Mouse (Mus musculus): ENCODE data around the gene Slx4. TPM values are rescaled to one million over a fixed set of nuclear protein-coding genes. Genes with fewer than 3 reads are reported as not detected.
"Not testable (repeated sequence)": the region's sequence is repeated elsewhere in the genome, so short reads cannot be mapped to it uniquely, and the experiment has no call there.

The Slx4 gene
- polyA plus RNA-seq, 1 experiment: 16.1 TPM

- Histone ChIP-seq H3K36me3 (ENCODE audit: control insufficient read depth, insufficient read depth) (no peaks in the 10 kb centered on the region), H3K79me3 (ENCODE audit: low read depth) (no peaks in the 10 kb centered on the region), H3K27me3 (ENCODE audit: control insufficient read depth, insufficient read depth, insufficient read length) (no peaks in the 10 kb centered on the region), H3K79me2 (ENCODE audit: control insufficient read depth, insufficient read depth) (no peaks in the 10 kb centered on the region), H3K4me3 (ENCODE audit: insufficient read depth, poor library complexity, severe bottlenecking) (no peak overlapping the region), H3ac (ENCODE audit: control insufficient read depth, insufficient read length, low read depth) (no peak overlapping the region)
- TF ChIP-seq CTCF (IDR thresholded peaks at IDR 0.05; ENCODE audit: control insufficient read depth, insufficient read depth, insufficient read length): no peak
- TF ChIP-seq MYOD1 (IDR thresholded peaks at IDR 0.05; ENCODE audit: control insufficient read depth, insufficient read length, low read depth): no peak
- TF ChIP-seq CEBPB (IDR thresholded peaks at IDR 0.05; ENCODE audit: low read depth): no peak
- no peak for TF ChIP-seq MAX (IDR thresholded peaks at IDR 0.05)
- TF ChIP-seq MYOG (IDR thresholded peaks at IDR 0.05; ENCODE audit: control insufficient read depth, extremely low read depth, insufficient read length): no peak
- no peak for TF ChIP-seq FOSL1 (IDR thresholded peaks at IDR 0.05; ENCODE audit: insufficient read depth, low read length, poor library complexity, severe bottlenecking)
- no peak for TF ChIP-seq USF1 (IDR thresholded peaks at IDR 0.05; ENCODE audit: low read depth)
These were observed 23.1 kb upstream of the Slx4 start for GRCm38 (mm10) chr16:4026672-4027071.

DNA sequence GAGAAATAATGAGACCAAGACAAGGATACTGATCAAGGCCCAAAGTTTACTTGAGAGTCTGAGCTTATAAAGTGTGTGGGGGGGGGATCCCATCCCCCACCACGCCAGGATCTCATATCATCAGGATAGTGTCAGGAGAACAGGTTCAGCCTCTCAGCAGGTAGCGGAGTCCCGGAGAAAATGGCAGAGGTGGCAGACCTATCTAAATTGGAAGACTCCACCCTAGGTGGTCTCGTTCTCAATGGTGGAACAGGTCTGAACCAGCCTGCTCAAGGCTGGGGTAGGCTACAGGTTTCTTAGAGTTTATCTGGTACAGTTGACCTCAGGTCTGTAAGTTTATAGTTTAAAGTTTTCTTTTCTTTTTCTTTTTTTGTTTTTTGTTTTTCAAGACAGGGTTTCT is 19.1 kb upstream of the Slx4 start:
- no peak overlapping the region for H3K4me3 ChIP-seq (ENCODE audit: insufficient read depth, poor library complexity, severe bottlenecking)
- no peak overlapping the region for H3ac ChIP-seq (ENCODE audit: control insufficient read depth, insufficient read length, low read depth)
- no peaks in the 10 kb centered on the region for H3K27me3 ChIP-seq (ENCODE audit: control insufficient read depth, insufficient read depth, insufficient read length)
- no peaks in the 10 kb centered on the region for H3K79me3 ChIP-seq (ENCODE audit: low read depth)
- H3K79me2 ChIP-seq (ENCODE audit: control insufficient read depth, insufficient read depth): no peaks in the 10 kb centered on the region
- TF ChIP-seq USF1 (IDR thresholded peaks at IDR 0.05; ENCODE audit: low read depth): no peak
- TF ChIP-seq CTCF (IDR thresholded peaks at IDR 0.05; ENCODE audit: control insufficient read depth, insufficient read depth, insufficient read length): no peak
- no peak for TF ChIP-seq MAX (IDR thresholded peaks at IDR 0.05)
- TF ChIP-seq MYOD1 (IDR thresholded peaks at IDR 0.05; ENCODE audit: control insufficient read depth, insufficient read length, low read depth): no peak
- no peak for TF ChIP-seq MYOG (IDR thresholded peaks at IDR 0.05; ENCODE audit: control insufficient read depth, extremely low read depth, insufficient read length)
- TF ChIP-seq FOSL1 (IDR thresholded peaks at IDR 0.05; ENCODE audit: insufficient read depth, low read length, poor library complexity, severe bottlenecking): no peak
- no peak for TF ChIP-seq CEBPB (IDR thresholded peaks at IDR 0.05; ENCODE audit: low read depth)
- H3K36me3 ChIP-seq (ENCODE audit: control insufficient read depth, insufficient read depth): no peaks in the 10 kb centered on the region

DNA sequence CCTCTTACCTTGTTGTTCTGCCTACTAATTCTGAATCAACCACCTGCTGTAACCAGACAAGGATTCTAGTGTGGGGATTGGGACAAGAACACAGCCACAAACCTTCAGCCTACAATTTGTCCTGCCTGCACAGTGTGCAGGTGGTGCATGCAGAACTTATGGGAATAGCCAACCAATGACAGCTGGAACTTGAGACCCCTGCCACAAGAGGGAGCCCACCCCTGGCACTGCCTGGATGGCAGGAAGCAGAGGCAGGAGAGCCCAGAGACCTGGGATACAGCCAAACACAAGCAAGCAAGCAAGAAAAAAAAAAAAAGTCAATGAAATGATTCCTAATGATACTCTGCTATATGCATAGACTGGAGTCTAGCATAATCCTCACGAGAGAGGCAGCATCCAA is 17.7 kb upstream of the Slx4 start:
- Histone ChIP-seq H3K79me3 (ENCODE audit: low read depth) (no peaks in the 10 kb centered on the region), H3K4me3 (ENCODE audit: insufficient read depth, poor library complexity, severe bottlenecking) (no peak overlapping the region), H3K27me3 (ENCODE audit: control insufficient read depth, insufficient read depth, insufficient read length) (no peaks in the 10 kb centered on the region), H3K79me2 (ENCODE audit: control insufficient read depth, insufficient read depth) (no peaks in the 10 kb centered on the region), H3ac (ENCODE audit: control insufficient read depth, insufficient read length, low read depth) (no peak overlapping the region), H3K36me3 (ENCODE audit: control insufficient read depth, insufficient read depth) (no peaks in the 10 kb centered on the region)
- no peak for TF ChIP-seq USF1 (IDR thresholded peaks at IDR 0.05; ENCODE audit: low read depth)
- TF ChIP-seq MAX (IDR thresholded peaks at IDR 0.05): no peak
- no peak for TF ChIP-seq MYOD1 (IDR thresholded peaks at IDR 0.05; ENCODE audit: control insufficient read depth, insufficient read length, low read depth)
- TF ChIP-seq CEBPB (IDR thresholded peaks at IDR 0.05; ENCODE audit: low read depth): no peak
- TF ChIP-seq FOSL1 (IDR thresholded peaks at IDR 0.05; ENCODE audit: insufficient read depth, low read length, poor library complexity, severe bottlenecking): no peak
- TF ChIP-seq MYOG (IDR thresholded peaks at IDR 0.05; ENCODE audit: control insufficient read depth, extremely low read depth, insufficient read length): no peak
- TF ChIP-seq CTCF (IDR thresholded peaks at IDR 0.05; ENCODE audit: control insufficient read depth, insufficient read depth, insufficient read length): no peak

DNA sequence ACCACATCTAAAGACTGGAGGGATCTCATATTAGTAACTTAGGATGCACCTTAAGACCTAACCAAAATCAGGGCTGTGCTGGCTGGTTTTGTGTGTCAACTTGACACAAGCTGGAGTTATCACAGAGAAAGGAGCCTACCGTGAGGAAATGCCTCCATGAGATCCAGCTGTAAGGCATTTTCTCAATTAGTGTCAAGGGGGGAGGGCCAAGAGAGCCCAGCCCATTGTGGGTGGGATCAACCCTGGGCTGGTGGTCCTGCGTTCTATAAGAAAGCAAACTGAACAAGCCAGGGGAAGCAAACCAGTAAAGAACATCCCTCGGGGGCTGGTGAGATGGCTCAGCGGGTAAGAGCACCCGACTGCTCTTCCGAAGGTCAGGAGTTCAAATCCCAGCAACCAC is 13.9 kb upstream of the Slx4 start:
- not testable (repeated sequence) for H3K36me3 ChIP-seq (ENCODE audit: control insufficient read depth, insufficient read depth); H3ac ChIP-seq (ENCODE audit: control insufficient read depth, insufficient read length, low read depth); H3K79me3 ChIP-seq (ENCODE audit: low read depth); H3K79me2 ChIP-seq (ENCODE audit: control insufficient read depth, insufficient read depth); H3K27me3 ChIP-seq (ENCODE audit: control insufficient read depth, insufficient read depth, insufficient read length); H3K4me3 ChIP-seq (ENCODE audit: insufficient read depth, poor library complexity, severe bottlenecking)

DNA sequence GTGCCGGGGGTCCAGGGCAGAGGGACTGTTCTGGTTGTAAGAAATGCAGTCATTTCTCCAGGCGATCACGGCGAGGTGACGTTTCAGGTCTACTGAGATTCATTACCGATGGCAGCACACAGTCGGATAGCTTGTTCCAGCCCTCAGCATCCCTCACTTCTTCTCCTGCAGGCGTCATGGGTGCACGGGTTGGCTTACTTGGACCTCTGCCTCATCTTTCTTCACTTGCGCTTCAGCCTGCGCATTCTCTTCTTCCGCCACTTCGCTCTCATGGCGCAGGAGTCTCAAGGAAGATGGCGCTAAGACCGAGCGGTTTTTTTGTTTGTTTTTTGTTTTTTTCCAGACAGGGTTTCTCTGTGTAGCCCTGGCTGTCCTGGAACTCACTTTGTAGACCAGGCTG is 13.2 kb upstream of the Slx4 start:
- H3ac ChIP-seq (ENCODE audit: control insufficient read depth, insufficient read length, low read depth); H3K79me3 ChIP-seq (ENCODE audit: low read depth); H3K36me3 ChIP-seq (ENCODE audit: control insufficient read depth, insufficient read depth); H3K79me2 ChIP-seq (ENCODE audit: control insufficient read depth, insufficient read depth); H3K27me3 ChIP-seq (ENCODE audit: control insufficient read depth, insufficient read depth, insufficient read length); H3K4me3 ChIP-seq (ENCODE audit: insufficient read depth, poor library complexity, severe bottlenecking): not testable (repeated sequence)

DNA sequence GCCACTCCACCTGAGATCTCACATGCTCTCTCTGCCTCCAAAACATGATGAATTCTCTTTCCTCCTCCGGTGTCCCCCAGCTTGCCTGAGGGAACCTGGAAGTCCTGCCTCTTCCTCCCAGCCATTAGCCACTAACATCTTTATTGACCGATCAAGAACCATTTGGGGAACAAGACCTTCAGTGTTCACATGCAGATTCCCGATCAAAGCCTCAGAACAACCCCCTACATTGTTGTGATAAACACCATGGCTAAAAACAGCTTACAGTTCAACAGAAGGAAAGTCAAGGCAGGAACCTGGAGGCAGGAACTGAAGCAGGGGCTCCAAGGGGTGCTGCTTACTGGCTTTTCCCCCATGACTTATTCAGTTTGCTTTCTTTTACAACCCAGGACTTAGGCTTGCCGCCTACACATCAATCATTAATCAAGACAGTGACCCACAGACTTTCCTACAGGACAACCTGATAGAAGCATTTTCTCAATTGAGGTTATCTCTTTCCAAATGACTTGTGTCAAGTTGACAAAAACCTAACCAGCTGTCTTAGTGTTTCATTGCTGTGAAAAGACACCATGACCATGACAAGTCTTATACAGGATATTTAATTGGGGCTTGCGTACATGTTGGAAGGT is 10.6 kb upstream of the Slx4 start:
- Histone ChIP-seq H3K4me3 (ENCODE audit: insufficient read depth, poor library complexity, severe bottlenecking) (no peak overlapping the region), H3K79me3 (ENCODE audit: low read depth) (no peaks in the 10 kb centered on the region), H3K79me2 (ENCODE audit: control insufficient read depth, insufficient read depth) (no peaks in the 10 kb centered on the region), H3K27me3 (ENCODE audit: control insufficient read depth, insufficient read depth, insufficient read length) (no peaks in the 10 kb centered on the region), H3ac (ENCODE audit: control insufficient read depth, insufficient read length, low read depth) (no peak overlapping the region), H3K36me3 (ENCODE audit: control insufficient read depth, insufficient read depth) (no peaks in the 10 kb centered on the region)
- TF ChIP-seq MYOD1 (IDR thresholded peaks at IDR 0.05; ENCODE audit: control insufficient read depth, insufficient read length, low read depth): no peak
- no peak for TF ChIP-seq USF1 (IDR thresholded peaks at IDR 0.05; ENCODE audit: low read depth)
- no peak for TF ChIP-seq CTCF (IDR thresholded peaks at IDR 0.05; ENCODE audit: control insufficient read depth, insufficient read depth, insufficient read length)
- TF ChIP-seq MAX (IDR thresholded peaks at IDR 0.05): no peak
- TF ChIP-seq MYOG (IDR thresholded peaks at IDR 0.05; ENCODE audit: control insufficient read depth, extremely low read depth, insufficient read length): no peak
- TF ChIP-seq CEBPB (IDR thresholded peaks at IDR 0.05; ENCODE audit: low read depth): no peak
- TF ChIP-seq FOSL1 (IDR thresholded peaks at IDR 0.05; ENCODE audit: insufficient read depth, low read length, poor library complexity, severe bottlenecking): no peak

Measured in C2C12 (cell line).